Mouse (Mus musculus) E14TG2a.4 (cell line): ENCODE data around the gene Mrps18a.

Source experiments
- CTCF ChIP-seq: conservative IDR thresholded peaks from 2 replicates; pipeline ENCODE4 v1.5.1; 2014; ENCODE audit warnings: low read length
- NANOG ChIP-seq: IDR thresholded peaks from 2 replicates; pipeline ENCODE4 v1.6.1; 2014; ENCODE audit warnings: borderline replicate concordance, low read length, mixed read lengths

DNA sequence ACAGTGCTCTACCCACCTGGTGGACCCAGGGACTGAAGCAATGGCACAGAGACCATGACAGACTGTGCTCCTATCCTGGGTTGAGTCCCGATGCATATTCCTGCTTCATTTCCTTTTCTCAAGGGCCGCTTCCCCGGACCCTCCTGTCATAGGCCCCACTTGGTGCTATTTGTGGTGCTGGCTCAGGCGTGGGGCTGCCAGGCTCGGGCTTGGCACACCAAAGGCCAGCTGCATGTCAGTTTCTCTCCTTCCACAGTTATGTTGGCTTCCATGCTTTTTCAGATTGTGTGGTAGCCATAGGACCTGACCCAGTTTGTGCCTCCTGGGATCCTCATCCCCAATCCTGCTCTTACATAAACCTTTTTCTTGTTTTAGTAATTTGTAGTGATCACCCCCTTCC, 58.0 kb downstream of the Mrps18a start:
- TF ChIP-seq CTCF (no peak), NANOG (no peak)
